Mouse (Mus musculus): ENCODE results near the gene Rhbg. TPM values are rescaled to one million over a fixed set of nuclear protein-coding genes. Genes with fewer than 3 reads are reported as not detected.
A peak's percentile ranks its signal among the peaks of the same experiment; 100 is the strongest.

Gene Rhbg
- polyA plus RNA-seq, 1 experiment from 2014 or later: 6.7 TPM

- Histone ChIP-seq H3K4me2 (no peak overlapping the region), H3K4me1 (no peaks in the 10 kb centered on the region), H3K27me3 (peaks cover 99% of the 10 kb centered on the region), H3K9ac (no peak overlapping the region), H3K27ac (no peak overlapping the region), H3K9me3 (no peaks in the 10 kb centered on the region), H3K4me3 (no peak overlapping the region), H3K36me3 (no peaks in the 10 kb centered on the region)
- 26% methylated on average over 2 of the region's 2 CpGs for WGBS
- ATAC-seq (ENCODE audit: insufficient number of reproducible peaks, insufficient read depth, low FRiP score, low TSS enrichment, low read depth): no peak
These were observed 18.9 kb downstream of the Rhbg start for GRCm38 (mm10) chr3:88235616-88236015.

- Histone ChIP-seq H3K4me2 (no peak overlapping the region), H3K4me3 (no peak overlapping the region), H3K4me1 (no peaks in the 10 kb centered on the region), H3K36me3 (no peaks in the 10 kb centered on the region), H3K9me3 (no peaks in the 10 kb centered on the region), H3K27me3 (peaks cover 99% of the 10 kb centered on the region), H3K9ac (no peak overlapping the region), H3K27ac (no peak overlapping the region)
- ATAC-seq (ENCODE audit: insufficient number of reproducible peaks, insufficient read depth, low FRiP score, low TSS enrichment, low read depth): no peak
- 2% methylated on average over 3 of the region's 3 CpGs for WGBS
These were observed 19.3 kb downstream of the Rhbg start for GRCm38 (mm10) chr3:88235216-88235615.

GRCm38 (mm10) chr3:88234041-88234440, 20.5 kb downstream of the Rhbg start:
- WGBS: 50% methylated on average over 8 of the region's 8 CpGs
- no peaks in the 10 kb centered on the region for H3K4me1 ChIP-seq
- H3K9ac ChIP-seq: no peak overlapping the region
- no peak overlapping the region for H3K27ac ChIP-seq
- no peak for ATAC-seq (ENCODE audit: insufficient number of reproducible peaks, insufficient read depth, low FRiP score, low TSS enrichment, low read depth)
- no peak overlapping the region for H3K4me2 ChIP-seq
- no peak overlapping the region for H3K4me3 ChIP-seq
- no peaks in the 10 kb centered on the region for H3K36me3 ChIP-seq
- H3K9me3 ChIP-seq: no peaks in the 10 kb centered on the region
- H3K27me3 ChIP-seq: peaks cover 99% of the 10 kb centered on the region

- Histone ChIP-seq H3K27me3 (peaks cover 99% of the 10 kb centered on the region), H3K4me3 (no peak overlapping the region), H3K27ac (no peak overlapping the region), H3K4me1 (no peaks in the 10 kb centered on the region), H3K9ac (no peak overlapping the region), H3K4me2 (no peak overlapping the region), H3K9me3 (no peaks in the 10 kb centered on the region), H3K36me3 (no peaks in the 10 kb centered on the region)
- no peak for ATAC-seq (ENCODE audit: insufficient number of reproducible peaks, insufficient read depth, low FRiP score, low TSS enrichment, low read depth)
- 13% methylated on average over 7 of the region's 7 CpGs for WGBS
These were observed 21.5 kb downstream of the Rhbg start for GRCm38 (mm10) chr3:88232851-88233649.

- no peak for ATAC-seq (ENCODE audit: insufficient number of reproducible peaks, insufficient read depth, low FRiP score, low TSS enrichment, low read depth)
- 53% methylated on average over 7 of the region's 7 CpGs for WGBS
- Histone ChIP-seq H3K9me3 (no peaks in the 10 kb centered on the region), H3K36me3 (no peaks in the 10 kb centered on the region), H3K27me3 (peaks cover 95% of the 10 kb centered on the region), H3K4me3 (no peak overlapping the region), H3K4me1 (no peaks in the 10 kb centered on the region), H3K4me2 (no peak overlapping the region), H3K27ac (no peak overlapping the region), H3K9ac (0 out of 2 replicates have a peak overlapping the region, but pooled peaks have one; percentile 21)
These were observed 22.2 kb downstream of the Rhbg start for GRCm38 (mm10) chr3:88232301-88232702.

- Histone ChIP-seq H3K9me3 (no peaks in the 10 kb centered on the region), H3K9ac (no peak overlapping the region), H3K4me1 (no peaks in the 10 kb centered on the region), H3K4me3 (no peak overlapping the region), H3K4me2 (no peak overlapping the region), H3K27me3 (peaks cover 85% of the 10 kb centered on the region), H3K27ac (no peak overlapping the region), H3K36me3 (no peaks in the 10 kb centered on the region)
- no peak for ATAC-seq (ENCODE audit: insufficient number of reproducible peaks, insufficient read depth, low FRiP score, low TSS enrichment, low read depth)
- WGBS: 50% methylated on average over 1 of the region's 1 CpGs
These were observed 23.4 kb downstream of the Rhbg start for GRCm38 (mm10) chr3:88231061-88231641.

GRCm38 (mm10) chr3:88230262-88231047, 24.1 kb downstream of the Rhbg start:
- Histone ChIP-seq H3K27ac (no peak overlapping the region), H3K9me3 (no peaks in the 10 kb centered on the region), H3K9ac (no peak overlapping the region), H3K4me2 (no peak overlapping the region), H3K27me3 (peaks cover 85% of the 10 kb centered on the region), H3K36me3 (no peaks in the 10 kb centered on the region), H3K4me3 (no peak overlapping the region), H3K4me1 (no peaks in the 10 kb centered on the region)
- WGBS: 44% methylated on average over 17 of the region's 17 CpGs
- no peak for ATAC-seq (ENCODE audit: insufficient number of reproducible peaks, insufficient read depth, low FRiP score, low TSS enrichment, low read depth)

- ATAC-seq (ENCODE audit: insufficient number of reproducible peaks, insufficient read depth, low FRiP score, low TSS enrichment, low read depth): no peak
- H3K4me2 ChIP-seq: no peak overlapping the region
- H3K4me1 ChIP-seq: no peaks in the 10 kb centered on the region
- no peaks in the 10 kb centered on the region for H3K9me3 ChIP-seq
- H3K27ac ChIP-seq: no peak overlapping the region
- H3K36me3 ChIP-seq: no peaks in the 10 kb centered on the region
- peaks cover 85% of the 10 kb centered on the region for H3K27me3 ChIP-seq
- no peak overlapping the region for H3K4me3 ChIP-seq
- no peak overlapping the region for H3K9ac ChIP-seq
- WGBS: 83% methylated on average over 6 of the region's 6 CpGs
These were observed 25.0 kb downstream of the Rhbg start for GRCm38 (mm10) chr3:88229526-88229925.

GRCm38 (mm10) chr3:88228906-88229305, 25.6 kb downstream of the Rhbg start:
- H3K4me1 ChIP-seq: no peaks in the 10 kb centered on the region
- H3K9me3 ChIP-seq: no peaks in the 10 kb centered on the region
- no peak overlapping the region for H3K9ac ChIP-seq
- no peak for ATAC-seq (ENCODE audit: insufficient number of reproducible peaks, insufficient read depth, low FRiP score, low TSS enrichment, low read depth)
- H3K4me3 ChIP-seq: no peak overlapping the region
- no peak overlapping the region for H3K4me2 ChIP-seq
- 41% methylated on average over 4 of the region's 4 CpGs for WGBS
- H3K27ac ChIP-seq: no peak overlapping the region
- no peaks in the 10 kb centered on the region for H3K36me3 ChIP-seq
- H3K27me3 ChIP-seq: peaks cover 85% of the 10 kb centered on the region

GRCm38 (mm10) chr3:88227976-88228375, 26.5 kb downstream of the Rhbg start:
- no peak overlapping the region for H3K9ac ChIP-seq
- H3K4me1 ChIP-seq: no peaks in the 10 kb centered on the region
- H3K36me3 ChIP-seq: no peaks in the 10 kb centered on the region
- H3K9me3 ChIP-seq: no peaks in the 10 kb centered on the region
- ATAC-seq (ENCODE audit: insufficient number of reproducible peaks, insufficient read depth, low FRiP score, low TSS enrichment, low read depth): no peak
- H3K4me3 ChIP-seq: no peak overlapping the region
- H3K27ac ChIP-seq: no peak overlapping the region
- no peak overlapping the region for H3K4me2 ChIP-seq
- WGBS: 76% methylated on average over 6 of the region's 6 CpGs
- H3K27me3 ChIP-seq: peaks cover 85% of the 10 kb centered on the region

- ATAC-seq (ENCODE audit: insufficient number of reproducible peaks, insufficient read depth, low FRiP score, low TSS enrichment, low read depth): no peak
- Histone ChIP-seq H3K27me3 (peaks cover 85% of the 10 kb centered on the region), H3K4me2 (no peak overlapping the region), H3K9me3 (no peaks in the 10 kb centered on the region), H3K36me3 (no peaks in the 10 kb centered on the region), H3K27ac (no peak overlapping the region), H3K4me1 (no peaks in the 10 kb centered on the region), H3K4me3 (no peak overlapping the region), H3K9ac (no peak overlapping the region)
- WGBS: 36% methylated on average over 4 of the region's 4 CpGs
These were observed 27.2 kb downstream of the Rhbg start for GRCm38 (mm10) chr3:88227260-88227659.

Data from embryonic facial prominence, embryonic 13.5 days (tissue).